Mouse (Mus musculus) right cerebral cortex, adult 18-20 months (tissue): ENCODE results near the gene Nrarp.
A peak's percentile ranks its signal among the peaks of the same experiment; 100 is the strongest.

Experiments
- DNase-seq: peaks from one replicate; pipeline ENCODE4 v3.0.0; 2022; ENCODE audit warnings: mixed read lengths

Gene Nrarp

GRCm38 (mm10) chr2:25174866-25175689 is 5.5 kb upstream of the Nrarp start:
- DNase-seq: no peak

- no peak for DNase-seq
Measured at GRCm38 (mm10) chr2:25175690-25176078, 4.9 kb upstream of the Nrarp start.

GRCm38 (mm10) chr2:25176573-25176972 is 4.0 kb upstream of the Nrarp start:
- DNase-seq: no peak

GRCm38 (mm10) chr2:25177076-25177475 is 3.5 kb upstream of the Nrarp start:
- no peak for DNase-seq

GRCm38 (mm10) chr2:25177685-25178084 is 2.9 kb upstream of the Nrarp start:
- DNase-seq: no peak

GRCm38 (mm10) chr2:25178285-25178972 is 2.1 kb upstream of the Nrarp start:
- peak; percentile 45 for DNase-seq

GRCm38 (mm10) chr2:25179566-25180217 is 866 bp upstream of the Nrarp start:
- DNase-seq: no peak

GRCm38 (mm10) chr2:25180973-25181890 is 674 bp downstream of the Nrarp start:
- DNase-seq: no peak

GRCm38 (mm10) chr2:25181891-25182397 is 1.4 kb downstream of the Nrarp start:
- DNase-seq: no peak

- no peak for DNase-seq
Measured at GRCm38 (mm10) chr2:25182664-25183063, 2.1 kb downstream of the Nrarp start.

- DNase-seq: no peak
Measured at GRCm38 (mm10) chr2:25183336-25183735, 2.8 kb downstream of the Nrarp start.

GRCm38 (mm10) chr2:25184496-25184895 is 3.9 kb downstream of the Nrarp start:
- no peak for DNase-seq

GRCm38 (mm10) chr2:25185625-25186574 is 5.3 kb downstream of the Nrarp start:
- no peak for DNase-seq

- DNase-seq: no peak
Measured at GRCm38 (mm10) chr2:25186575-25186930, 6.0 kb downstream of the Nrarp start.

- DNase-seq: no peak
Measured at GRCm38 (mm10) chr2:25187841-25188240, 7.3 kb downstream of the Nrarp start.

GRCm38 (mm10) chr2:25193330-25193770 is 12.8 kb downstream of the Nrarp start:
- peak; percentile 82 for DNase-seq

GRCm38 (mm10) chr2:25194006-25194405 is 13.4 kb downstream of the Nrarp start:
- DNase-seq: no peak

- no peak for DNase-seq
Measured at GRCm38 (mm10) chr2:25194486-25195171, 14.1 kb downstream of the Nrarp start.

- no peak for DNase-seq
Measured at GRCm38 (mm10) chr2:25195211-25196156, 14.9 kb downstream of the Nrarp start.
